Mouse (Mus musculus) lung, postnatal 25 days (tissue): Measurements from ENCODE around the gene Sema3e.

Experiments
- DNase-seq: peaks from one replicate; pipeline ENCODE4 v3.0.0; 2022; ENCODE audit warnings: low spot score

Gene Sema3e

GRCm38 (mm10) chr5:14073152-14073551 lies 48.1 kb downstream of the Sema3e start:
- peak; percentile 29 for DNase-seq

GRCm38 (mm10) chr5:14088100-14088499 lies 63.0 kb downstream of the Sema3e start:
- DNase-seq: peak; percentile 24

GRCm38 (mm10) chr5:14089875-14090608 lies 65.0 kb downstream of the Sema3e start:
- no peak for DNase-seq

- DNase-seq: no peak
Observed at GRCm38 (mm10) chr5:14090609-14090969, 65.5 kb downstream of the Sema3e start.

GRCm38 (mm10) chr5:14092262-14092776 lies 67.2 kb downstream of the Sema3e start:
- DNase-seq: no peak

GRCm38 (mm10) chr5:14096196-14096595 lies 71.1 kb downstream of the Sema3e start:
- no peak for DNase-seq

GRCm38 (mm10) chr5:14098677-14099076 lies 73.6 kb downstream of the Sema3e start:
- DNase-seq: no peak

GRCm38 (mm10) chr5:14107365-14107764 lies 82.3 kb downstream of the Sema3e start:
- DNase-seq: peak; percentile 35

- DNase-seq: no peak
Observed at GRCm38 (mm10) chr5:14109001-14109400, 83.9 kb downstream of the Sema3e start.

- DNase-seq: peak; percentile 5
Observed at GRCm38 (mm10) chr5:14111401-14111800, 86.3 kb downstream of the Sema3e start.

GRCm38 (mm10) chr5:14121902-14122301 lies 96.8 kb downstream of the Sema3e start:
- no peak for DNase-seq

GRCm38 (mm10) chr5:14126591-14126990 lies 101.5 kb downstream of the Sema3e start:
- DNase-seq: no peak

- no peak for DNase-seq
Observed at GRCm38 (mm10) chr5:14135929-14136328, 110.9 kb downstream of the Sema3e start.

GRCm38 (mm10) chr5:14138725-14139124 lies 113.6 kb downstream of the Sema3e start:
- DNase-seq: no peak

GRCm38 (mm10) chr5:14162579-14162978 lies 137.5 kb downstream of the Sema3e start:
- DNase-seq: no peak

GRCm38 (mm10) chr5:14163280-14163679 lies 138.2 kb downstream of the Sema3e start:
- DNase-seq: no peak

- no peak for DNase-seq
Observed at GRCm38 (mm10) chr5:14167776-14168175, 142.7 kb downstream of the Sema3e start.

GRCm38 (mm10) chr5:14173355-14174183 lies 148.5 kb downstream of the Sema3e start:
- DNase-seq: no peak

GRCm38 (mm10) chr5:14180571-14180970 lies 155.5 kb downstream of the Sema3e start:
- DNase-seq: no peak

GRCm38 (mm10) chr5:14182156-14182555 lies 157.1 kb downstream of the Sema3e start:
- no peak for DNase-seq

GRCm38 (mm10) chr5:14195172-14195819 lies 170.2 kb downstream of the Sema3e start:
- DNase-seq: no peak

- no peak for DNase-seq
Observed at GRCm38 (mm10) chr5:14198344-14199040, 173.4 kb downstream of the Sema3e start.
